Mouse (Mus musculus) adrenal gland, postnatal 25 days (tissue): Measurements from ENCODE around the gene Astl. TPM values are rescaled to one million over a fixed set of nuclear protein-coding genes. Genes with fewer than 3 reads are reported as not detected.

Experiments
- DNase-seq: peaks from one replicate; pipeline ENCODE4 v3.0.0; 2021; ENCODE audit warnings: mixed read lengths
- total RNA-seq: library from RNA; stranded (reverse); gene quantifications from 2 replicates; pipeline ENCODE4 v1.2.3, GENCODE M21; 2021

Astl gene
- total RNA-seq, 1 experiment from 2014 or later = not detected

DNA sequence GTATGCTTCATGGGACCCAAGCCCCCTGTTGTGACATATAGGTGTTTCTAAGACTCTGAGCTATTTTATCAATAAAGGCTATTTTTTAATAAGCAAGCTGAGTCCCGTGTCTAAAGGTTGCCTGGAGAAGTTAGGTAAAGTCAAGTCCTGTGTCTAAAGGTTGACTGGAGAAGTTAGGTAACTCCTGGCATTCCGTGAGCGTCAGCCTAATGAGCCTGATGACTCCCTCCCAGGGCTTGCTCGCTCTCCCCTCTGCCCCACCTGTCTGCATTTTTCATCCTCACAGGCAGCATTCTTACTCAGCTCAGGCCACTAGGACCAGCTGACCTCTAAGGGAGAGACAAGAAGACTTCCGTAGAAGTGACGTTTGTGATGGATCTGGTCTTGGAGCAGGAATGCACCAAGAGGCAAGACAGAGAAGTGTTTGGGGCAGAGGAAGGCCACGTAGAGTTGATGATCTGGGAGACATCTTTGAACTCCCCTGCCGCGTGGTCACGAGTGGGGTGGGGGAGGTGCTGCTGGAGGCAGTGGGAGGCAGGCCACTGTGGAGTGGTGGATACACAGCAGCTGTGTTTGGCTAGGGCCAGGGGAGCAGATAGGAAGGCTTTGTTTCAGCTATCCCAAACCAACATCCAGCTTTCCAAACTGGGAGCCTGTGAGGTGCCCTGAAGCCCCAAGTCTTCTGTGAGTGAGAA is 28.8 kb downstream of the Astl start:
- DNase-seq = no peak

DNA sequence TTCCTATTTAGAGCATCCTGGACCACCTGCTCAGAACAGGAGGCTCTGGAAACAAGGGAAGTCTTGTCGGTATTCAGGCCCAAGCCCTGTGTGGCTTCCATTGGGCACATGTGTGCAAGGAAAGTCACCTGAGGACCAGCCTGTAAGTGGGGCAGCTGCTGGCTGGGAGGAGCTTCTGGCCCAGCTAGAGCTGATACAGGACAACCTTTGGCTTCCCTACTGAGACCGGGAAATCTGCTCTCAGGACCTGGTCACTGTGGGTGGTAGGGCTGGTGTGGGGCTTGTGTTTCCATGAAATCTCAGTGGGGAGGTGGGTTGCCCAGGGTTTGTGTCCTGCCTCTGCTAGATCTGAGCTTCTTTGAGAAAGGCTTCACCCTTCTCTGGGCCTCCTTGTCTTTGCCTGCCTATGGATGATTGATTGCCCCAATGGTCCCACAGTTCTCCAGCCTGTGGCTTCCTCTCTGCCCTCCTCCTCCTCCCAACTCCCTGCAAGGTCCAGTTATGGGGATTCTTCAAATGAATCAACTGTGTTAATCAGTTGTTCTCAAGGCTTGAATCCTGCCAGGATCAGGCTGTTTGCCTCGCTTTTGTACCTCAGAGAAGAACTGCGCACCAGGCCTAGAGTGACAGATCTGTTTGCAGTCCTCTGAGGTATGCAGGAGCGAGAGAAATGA is 31.4 kb downstream of the Astl start:
- DNase-seq = no peak

DNA sequence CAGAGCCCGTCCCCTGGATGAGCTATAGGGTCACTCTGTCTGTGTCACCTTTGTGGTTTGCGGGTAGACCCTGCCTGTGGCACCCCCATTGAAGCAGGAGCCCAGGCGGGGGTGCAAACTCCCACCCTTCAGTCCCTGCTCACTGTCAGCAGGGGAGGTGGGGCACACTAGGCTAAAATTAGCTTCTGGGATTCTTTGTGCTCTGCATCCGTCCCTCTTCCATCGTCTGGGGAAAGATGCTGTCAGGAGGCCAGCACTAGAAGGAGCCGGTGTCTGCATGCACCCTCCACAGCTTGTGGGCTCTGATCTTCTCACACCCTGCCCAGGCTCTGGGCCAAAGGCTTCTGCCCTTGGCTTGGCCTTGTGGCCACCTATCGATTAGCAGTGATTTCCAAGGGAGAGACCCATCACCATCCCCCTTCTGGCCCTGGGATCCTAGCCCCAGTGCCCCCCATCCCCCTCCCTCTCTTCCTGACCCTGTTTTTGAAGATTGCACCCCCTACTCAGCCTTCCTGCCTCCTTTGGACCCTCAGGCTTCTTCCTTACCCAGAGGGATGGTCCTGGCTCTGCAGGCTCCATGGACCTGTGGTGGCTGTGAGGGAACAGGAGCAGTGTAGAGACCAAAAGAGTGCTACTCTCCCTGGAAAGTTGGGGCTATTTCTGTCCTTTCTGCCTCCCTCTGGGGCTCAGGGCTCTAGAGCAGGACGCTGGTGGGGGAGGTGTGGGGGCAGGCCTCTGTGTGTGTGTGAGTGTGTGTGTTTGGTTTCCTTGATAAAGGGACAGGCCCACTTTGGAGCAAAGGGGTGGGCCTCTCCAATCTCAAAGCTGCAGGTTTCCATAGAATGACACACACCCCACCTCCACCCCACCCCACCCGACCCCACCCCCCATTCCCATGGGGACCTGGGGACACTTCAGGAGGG is 32.4 kb downstream of the Astl start:
- no peak for DNase-seq

- no peak for DNase-seq
Measured at GRCm38 (mm10) chr2:127371484-127371861, 33.0 kb downstream of the Astl start.

GRCm38 (mm10) chr2:127372082-127372481 is 33.6 kb downstream of the Astl start:
- no peak for DNase-seq

DNA sequence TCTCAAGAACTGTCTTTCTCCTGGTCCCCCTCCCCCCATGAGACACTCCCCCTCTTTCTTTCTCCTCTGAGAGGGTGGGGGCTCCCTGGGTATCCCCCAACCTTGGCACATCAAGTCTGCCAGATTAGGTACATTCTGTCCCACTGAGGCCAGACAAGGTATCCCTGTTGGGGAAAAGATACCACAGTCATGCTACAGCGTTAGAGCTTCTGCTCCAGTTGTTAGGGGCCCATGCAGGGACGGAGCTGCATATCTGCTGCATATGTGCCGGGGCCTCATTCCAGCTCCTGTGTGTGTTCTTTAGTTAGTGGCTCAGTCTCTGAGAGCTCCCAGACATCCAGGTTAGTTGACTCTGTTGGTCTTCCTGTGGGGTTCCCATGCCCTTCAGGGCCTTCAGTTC is 35.7 kb downstream of the Astl start:
- DNase-seq = no peak

- DNase-seq = no peak
Measured at GRCm38 (mm10) chr2:127375087-127375486, 36.6 kb downstream of the Astl start.

DNA sequence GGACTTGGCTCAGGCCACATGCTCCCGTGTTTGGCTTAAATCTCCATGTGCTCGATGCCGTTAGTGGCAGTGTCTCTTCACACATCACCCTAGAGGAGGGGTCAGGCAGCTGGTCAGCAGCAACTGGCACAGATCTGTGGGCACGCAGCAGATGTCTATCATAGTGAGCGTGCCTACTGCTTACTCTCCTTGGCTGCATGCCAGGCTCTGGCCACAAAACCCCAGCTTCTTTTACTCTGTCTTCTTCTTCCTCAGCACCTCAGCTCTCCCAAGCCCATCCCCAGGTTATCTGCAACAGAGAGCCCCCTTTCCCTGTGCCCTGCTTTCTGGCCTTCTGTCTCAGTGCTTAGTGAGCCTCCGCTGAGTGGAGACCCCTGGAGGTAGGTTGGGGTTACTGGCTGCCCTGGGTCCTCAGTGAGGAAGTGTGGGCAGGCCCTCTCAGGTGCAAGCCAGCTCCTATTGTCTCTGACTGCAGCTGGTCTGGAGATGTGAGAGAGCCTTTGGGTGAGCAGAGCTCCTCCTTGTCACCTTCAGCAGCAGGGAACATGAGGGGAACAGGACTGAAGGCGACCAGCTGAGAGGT is 37.4 kb downstream of the Astl start:
- no peak for DNase-seq

GRCm38 (mm10) chr2:127376423-127377051 is 38.1 kb downstream of the Astl start:
- DNase-seq = no peak

DNA sequence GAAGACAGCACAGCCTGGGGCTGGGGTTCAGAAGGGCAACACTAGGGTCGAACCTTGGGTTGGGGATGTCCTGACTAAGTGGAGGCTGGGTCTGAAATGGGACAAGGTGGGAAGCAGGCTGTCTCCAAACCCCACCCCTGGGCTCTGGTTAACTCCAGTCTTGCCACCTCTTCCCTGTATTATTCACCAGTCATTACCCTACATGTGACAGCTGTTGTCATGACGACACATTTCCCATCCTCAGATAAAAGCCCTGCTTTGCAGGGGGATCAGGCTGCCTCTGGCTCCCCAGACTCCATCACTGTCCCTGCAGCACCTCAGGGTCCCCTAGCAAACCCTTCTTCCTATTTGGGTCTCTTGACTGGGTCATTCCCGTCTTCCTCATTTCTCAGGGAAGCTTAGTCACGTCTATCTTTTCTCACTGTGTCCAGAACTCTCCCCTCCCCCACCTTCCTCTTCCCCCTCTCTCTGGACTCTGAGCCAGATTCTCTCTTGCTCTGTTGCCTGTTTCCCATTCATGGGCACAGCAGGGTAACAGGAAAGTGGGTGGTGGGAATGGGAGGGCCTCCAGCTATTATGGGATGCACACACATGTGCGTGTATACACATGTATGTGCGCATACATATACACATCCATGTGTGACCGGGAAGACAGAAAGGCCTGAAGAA is 39.6 kb downstream of the Astl start:
- no peak for DNase-seq

- DNase-seq = no peak
Measured at GRCm38 (mm10) chr2:127378611-127378990, 40.2 kb downstream of the Astl start.

DNA sequence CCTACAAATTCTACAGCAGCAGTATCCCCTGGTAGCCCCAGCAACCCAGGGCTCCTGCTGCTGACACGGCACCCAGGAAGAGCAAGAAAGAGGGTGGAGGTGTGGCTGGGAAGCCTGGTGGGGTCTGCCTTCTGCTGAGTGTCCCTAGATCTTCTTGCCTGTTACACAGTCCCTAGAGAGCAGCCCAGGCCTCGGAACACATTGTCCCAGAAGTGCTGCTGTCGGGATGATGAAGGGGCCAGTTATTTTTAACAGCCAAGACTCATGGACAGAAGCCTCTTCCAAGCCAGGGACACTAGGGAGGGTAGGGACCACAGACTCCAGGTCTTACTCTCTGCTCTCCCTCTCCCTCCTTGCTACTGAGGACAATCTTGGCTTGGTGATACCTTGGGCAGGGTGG is 40.8 kb downstream of the Astl start:
- no peak for DNase-seq

DNA sequence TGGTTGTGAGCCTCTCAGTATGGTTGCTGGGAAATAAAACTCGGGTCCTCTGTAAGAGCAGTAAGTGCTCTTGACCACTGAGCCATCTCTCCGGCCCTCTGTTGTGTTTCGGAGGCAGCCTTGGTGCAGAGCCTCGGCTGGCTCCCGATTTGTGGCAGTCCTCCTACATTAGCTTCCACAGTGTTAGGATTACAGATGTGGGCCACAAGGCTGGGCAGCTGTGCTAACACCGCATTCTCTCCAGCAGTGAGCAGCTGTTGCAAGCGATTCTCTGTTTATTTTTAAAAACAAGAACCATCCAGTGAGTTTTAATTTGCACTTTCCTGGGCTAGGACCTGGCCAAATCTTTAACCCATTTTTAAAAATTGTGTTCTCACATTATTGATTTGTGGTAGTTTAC is 45.4 kb downstream of the Astl start:
- DNase-seq = no peak

- no peak for DNase-seq
Measured at GRCm38 (mm10) chr2:127387521-127387920, 49.1 kb downstream of the Astl start.

- DNase-seq = no peak
Measured at GRCm38 (mm10) chr2:127390352-127390751, 51.9 kb downstream of the Astl start.

- DNase-seq = no peak
Measured at GRCm38 (mm10) chr2:127390846-127391245, 52.4 kb downstream of the Astl start.

- DNase-seq = no peak
Measured at GRCm38 (mm10) chr2:127391323-127391722, 52.9 kb downstream of the Astl start.

GRCm38 (mm10) chr2:127394606-127395161 is 56.2 kb downstream of the Astl start:
- DNase-seq = peak; percentile 26

DNA sequence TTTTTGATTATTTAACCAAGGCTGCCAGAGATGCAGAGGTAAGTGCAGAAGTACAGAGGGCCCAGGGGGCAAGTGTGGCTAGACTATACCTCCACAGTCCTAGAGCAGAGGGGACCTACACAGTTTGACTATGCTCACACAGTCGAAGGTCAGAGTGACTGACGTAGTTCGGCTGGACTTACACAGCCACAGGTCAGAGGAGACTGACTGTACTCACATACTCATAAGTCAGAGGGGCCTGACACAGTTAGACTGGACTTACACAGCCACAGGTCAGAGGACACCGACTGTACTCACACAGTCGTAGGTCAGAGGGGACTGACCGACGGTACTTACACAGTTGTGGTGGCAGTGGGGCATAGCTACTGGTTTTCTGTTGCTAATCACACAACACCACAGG is 60.3 kb downstream of the Astl start:
- DNase-seq = no peak
